Mouse (Mus musculus): ENCODE results near the gene Gm9999. TPM values are rescaled to one million over a fixed set of nuclear protein-coding genes. Genes with fewer than 3 reads are reported as not detected.
"Not testable (repeated sequence)": the region's sequence is repeated elsewhere in the genome, so short reads cannot be mapped to it uniquely, and the experiment has no call there.

The Gm9999 gene
- polyA plus RNA-seq, 1 experiment from 2014 or later: not detected

- Histone ChIP-seq H3K9me3 (peaks cover 8% of the 10 kb centered on the region; the same call in 1 of the 2 replicates), H3K27ac (no peak overlapping the region), H3K4me2 (replicated peaks) (no peak overlapping the region), H3K9ac (no peak overlapping the region), H3K27me3 (no peaks in the 10 kb centered on the region), H3K4me3 (no peak overlapping the region), H3K4me1 (no peaks in the 10 kb centered on the region), H3K36me3 (no peaks in the 10 kb centered on the region)
- ATAC-seq (ENCODE audit: insufficient number of reproducible peaks, insufficient read depth, low FRiP score, low TSS enrichment): no peak
- 89% methylated on average over 11 of the region's 11 CpGs for WGBS
These were observed 7.9 kb upstream of the Gm9999 start for GRCm38 (mm10) chr7:46975456-46975855.

GRCm38 (mm10) chr7:46985718-46986505, 2.5 kb downstream of the Gm9999 start:
- Histone ChIP-seq H3K9ac (no peak overlapping the region), H3K27ac (no peak overlapping the region)
- 53% methylated on average over 8 of the region's 8 CpGs for WGBS

GRCm38 (mm10) chr7:46986646-46987045, 3.3 kb downstream of the Gm9999 start:
- no peak overlapping the region for H3K27ac ChIP-seq

More at GRCm38 (mm10) chr7:46985718-46986505, 2.5 kb downstream of the Gm9999 start:
- no peak for ATAC-seq (ENCODE audit: insufficient number of reproducible peaks, insufficient read depth, low FRiP score, low TSS enrichment)
- Histone ChIP-seq H3K9me3 (no peaks in the 10 kb centered on the region), H3K27me3 (no peaks in the 10 kb centered on the region), H3K4me1 (0 out of 2 replicates have a peak, but pooled peaks cover 3% of the 10 kb centered on the region), H3K36me3 (peaks cover 3% of the 10 kb centered on the region; the same call in 1 of the 2 replicates), H3K4me2 (replicated peaks) (no peak overlapping the region), H3K4me3 (no peak overlapping the region)

GRCm38 (mm10) chr7:46987073-46987472, 3.7 kb downstream of the Gm9999 start:
- ATAC-seq (ENCODE audit: insufficient number of reproducible peaks, insufficient read depth, low FRiP score, low TSS enrichment): no peak
- Histone ChIP-seq H3K27ac (no peak overlapping the region), H3K4me3 (no peak overlapping the region), H3K9me3 (no peaks in the 10 kb centered on the region), H3K27me3 (no peaks in the 10 kb centered on the region), H3K9ac (no peak overlapping the region), H3K4me2 (replicated peaks) (no peak overlapping the region), H3K4me1 (0 out of 2 replicates have a peak, but pooled peaks cover 3% of the 10 kb centered on the region), H3K36me3 (peaks cover 7% of the 10 kb centered on the region)
- 59% methylated on average over 2 of the region's 2 CpGs for WGBS

More at GRCm38 (mm10) chr7:46986646-46987045, 3.3 kb downstream of the Gm9999 start:
- Histone ChIP-seq H3K4me2 (replicated peaks) (no peak overlapping the region), H3K27me3 (no peaks in the 10 kb centered on the region), H3K36me3 (peaks cover 3% of the 10 kb centered on the region; the same call in 1 of the 2 replicates), H3K4me3 (no peak overlapping the region), H3K4me1 (0 out of 2 replicates have a peak, but pooled peaks cover 3% of the 10 kb centered on the region), H3K9ac (no peak overlapping the region), H3K9me3 (no peaks in the 10 kb centered on the region)
- no peak for ATAC-seq (ENCODE audit: insufficient number of reproducible peaks, insufficient read depth, low FRiP score, low TSS enrichment)
- 55% methylated on average over 5 of the region's 5 CpGs for WGBS

- not testable (repeated sequence) for H3K27me3 ChIP-seq; H3K27ac ChIP-seq; H3K4me1 ChIP-seq; H3K4me2 ChIP-seq (replicated peaks); ATAC-seq (ENCODE audit: insufficient number of reproducible peaks, insufficient read depth, low FRiP score, low TSS enrichment); H3K4me3 ChIP-seq; H3K9ac ChIP-seq; H3K9me3 ChIP-seq
- 77% methylated on average over 4 of the region's 4 CpGs for WGBS
- H3K36me3 ChIP-seq: peaks cover 27% of the 10 kb centered on the region
These were observed 6.0 kb downstream of the Gm9999 start for GRCm38 (mm10) chr7:46989387-46989786.

GRCm38 (mm10) chr7:46993079-46993478, 9.7 kb downstream of the Gm9999 start:
- H3K36me3 ChIP-seq: peaks cover 56% of the 10 kb centered on the region
- 85% methylated on average over 8 of the region's 8 CpGs for whole genome bisulfite sequencing
- no peak overlapping the region for H3K9ac ChIP-seq
- no peak for ATAC-seq (ENCODE audit: insufficient number of reproducible peaks, insufficient read depth, low FRiP score, low TSS enrichment)
- no peaks in the 10 kb centered on the region for H3K4me1 ChIP-seq
- no peak overlapping the region for H3K27ac ChIP-seq
- H3K4me2 ChIP-seq (replicated peaks): no peak overlapping the region
- no peaks in the 10 kb centered on the region for H3K27me3 ChIP-seq
- H3K4me3 ChIP-seq: no peak overlapping the region
- H3K9me3 ChIP-seq: no peaks in the 10 kb centered on the region

- Histone ChIP-seq H3K4me2 (replicated peaks) (no peak overlapping the region), H3K9me3 (no peaks in the 10 kb centered on the region), H3K36me3 (peaks cover 65% of the 10 kb centered on the region), H3K27ac (no peak overlapping the region), H3K4me1 (peaks cover 8% of the 10 kb centered on the region; the same call in 1 of the 2 replicates), H3K9ac (no peak overlapping the region), H3K4me3 (no peak overlapping the region), H3K27me3 (no peaks in the 10 kb centered on the region)
- WGBS: 93% methylated on average over 3 of the region's 3 CpGs
- ATAC-seq (ENCODE audit: insufficient number of reproducible peaks, insufficient read depth, low FRiP score, low TSS enrichment): no peak
These were observed 12.2 kb downstream of the Gm9999 start for GRCm38 (mm10) chr7:46995558-46995957.

- Histone ChIP-seq H3K9me3 (no peaks in the 10 kb centered on the region), H3K4me1 (peaks cover 20% of the 10 kb centered on the region), H3K4me2 (replicated peaks) (no peak overlapping the region), H3K36me3 (peaks cover 62% of the 10 kb centered on the region), H3K27me3 (no peaks in the 10 kb centered on the region), H3K27ac (no peak overlapping the region), H3K4me3 (no peak overlapping the region), H3K9ac (no peak overlapping the region)
- ATAC-seq (ENCODE audit: insufficient number of reproducible peaks, insufficient read depth, low FRiP score, low TSS enrichment): no peak
- 90% methylated on average over 4 of the region's 4 CpGs for WGBS
These were observed 13.6 kb downstream of the Gm9999 start for GRCm38 (mm10) chr7:46997008-46997407.

- Histone ChIP-seq H3K9me3 (no peaks in the 10 kb centered on the region), H3K36me3 (peaks cover 56% of the 10 kb centered on the region), H3K4me3 (no peak overlapping the region), H3K27ac (no peak overlapping the region), H3K4me1 (peaks cover 28% of the 10 kb centered on the region), H3K4me2 (replicated peaks) (no peak overlapping the region), H3K9ac (no peak overlapping the region), H3K27me3 (no peaks in the 10 kb centered on the region)
- WGBS: 90% methylated on average over 21 of the region's 21 CpGs
- ATAC-seq (ENCODE audit: insufficient number of reproducible peaks, insufficient read depth, low FRiP score, low TSS enrichment): no peak
These were observed 14.4 kb downstream of the Gm9999 start for GRCm38 (mm10) chr7:46997644-46998395.

GRCm38 (mm10) chr7:46998942-46999341, 15.6 kb downstream of the Gm9999 start:
- WGBS: 92% methylated on average over 2 of the region's 2 CpGs
- peaks cover 36% of the 10 kb centered on the region for H3K4me1 ChIP-seq
- H3K4me2 ChIP-seq (replicated peaks): no peak overlapping the region
- H3K9ac ChIP-seq: no peak overlapping the region
- no peak for ATAC-seq (ENCODE audit: insufficient number of reproducible peaks, insufficient read depth, low FRiP score, low TSS enrichment)
- no peak overlapping the region for H3K27ac ChIP-seq
- peaks cover 46% of the 10 kb centered on the region for H3K36me3 ChIP-seq
- no peaks in the 10 kb centered on the region for H3K27me3 ChIP-seq
- no peaks in the 10 kb centered on the region for H3K9me3 ChIP-seq
- no peak overlapping the region for H3K4me3 ChIP-seq

GRCm38 (mm10) chr7:46999983-47000643, 16.7 kb downstream of the Gm9999 start:
- H3K27me3 ChIP-seq: no peaks in the 10 kb centered on the region
- H3K27ac ChIP-seq: no peak overlapping the region
- H3K9ac ChIP-seq: no peak overlapping the region
- peaks cover 35% of the 10 kb centered on the region for H3K36me3 ChIP-seq
- ATAC-seq (ENCODE audit: insufficient number of reproducible peaks, insufficient read depth, low FRiP score, low TSS enrichment): no peak
- 73% methylated on average over 8 of the region's 8 CpGs for WGBS
- H3K4me1 ChIP-seq: peaks cover 38% of the 10 kb centered on the region
- no peak overlapping the region for H3K4me2 ChIP-seq (replicated peaks)
- H3K9me3 ChIP-seq: no peaks in the 10 kb centered on the region
- H3K4me3 ChIP-seq: no peak overlapping the region

Data from embryonic facial prominence, embryonic 12.5 days (tissue).